Mouse (Mus musculus): ENCODE measurements at regions not wholly inside any gene's neighbourhood (a gene's known extent, or its start where the extent isn't known, plus 50 kb on each side); places are given as distances from the start of the nearest gene placed in this dataset.

DNA sequence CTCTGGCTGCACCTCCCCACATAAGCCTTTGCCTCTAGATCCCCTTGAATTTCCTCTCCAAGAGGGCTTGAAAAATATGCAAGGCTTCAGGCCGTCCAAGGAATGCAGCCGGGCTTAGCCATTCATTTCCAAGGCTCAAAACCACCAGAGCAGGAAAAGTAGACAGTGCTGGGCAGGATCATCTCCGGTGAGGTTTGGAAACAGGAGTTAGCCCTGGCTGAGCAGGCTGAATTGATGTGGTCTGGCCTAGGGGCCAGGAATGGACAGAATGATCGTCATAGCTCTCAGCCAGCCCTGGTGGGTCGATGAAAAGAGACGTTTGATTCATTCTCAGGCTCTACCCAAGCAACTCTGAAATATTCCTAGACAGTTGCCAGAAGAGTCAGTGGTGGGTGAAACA is 529.7 kb upstream of the Tnp1 start:
- Histone ChIP-seq H3K4me1 (replicated peaks; ENCODE audit: control insufficient read depth, insufficient read depth, low read length) (no peaks in the 10 kb centered on the region), H3K36me3 (ENCODE audit: control insufficient read depth, insufficient read depth, low read length) (no peaks in the 10 kb centered on the region), H3K4me2 (no peak overlapping the region), H3K9me3 (ENCODE audit: control insufficient read depth, low read length) (no peaks in the 10 kb centered on the region), H3K9ac (ENCODE audit: low read depth, low read length) (no peak overlapping the region), H3K27ac (ENCODE audit: low read depth, low read length) (no peak overlapping the region), H3K4me3 (ENCODE audit: low read depth, low read length) (no peak overlapping the region), H3K27me3 (replicated peaks; ENCODE audit: control insufficient read depth, insufficient read depth, low read length) (no peaks in the 10 kb centered on the region)
- no peak for ATAC-seq (replicated peaks; ENCODE audit: low FRiP score)
- no peak for DNase-seq (ENCODE audit: low spot score)
- WGBS, result 75% methylated on average over 6 of the region's 6 CpGs

DNA sequence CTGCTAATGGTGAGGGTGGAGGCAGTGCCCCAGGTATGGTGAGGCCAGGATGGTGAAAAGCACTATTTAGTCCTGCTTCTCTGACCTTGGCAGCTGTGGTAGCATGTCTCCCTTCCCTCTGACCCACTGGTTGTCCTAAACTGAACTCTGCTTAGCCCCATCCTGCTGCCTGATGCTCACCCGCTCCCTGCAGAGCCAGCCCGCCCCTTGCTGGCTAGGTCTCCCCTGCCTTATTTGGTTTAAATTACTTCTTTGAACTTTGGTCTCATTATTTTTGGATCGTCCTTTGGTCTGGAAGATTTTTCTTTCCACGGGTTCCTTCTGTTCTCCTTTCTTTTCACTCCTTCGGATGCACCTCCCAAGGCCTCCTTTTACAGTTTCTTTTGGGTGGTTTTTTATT is 525.7 kb upstream of the Tnp1 start:
- Histone ChIP-seq H3K4me1 (replicated peaks; ENCODE audit: control insufficient read depth, insufficient read depth, low read length) (no peaks in the 10 kb centered on the region), H3K4me3 (ENCODE audit: low read depth, low read length) (no peak overlapping the region), H3K9ac (ENCODE audit: low read depth, low read length) (no peak overlapping the region), H3K4me2 (no peak overlapping the region), H3K27me3 (replicated peaks; ENCODE audit: control insufficient read depth, insufficient read depth, low read length) (no peaks in the 10 kb centered on the region), H3K27ac (ENCODE audit: low read depth, low read length) (no peak overlapping the region), H3K9me3 (ENCODE audit: control insufficient read depth, low read length) (no peaks in the 10 kb centered on the region), H3K36me3 (ENCODE audit: control insufficient read depth, insufficient read depth, low read length) (no peaks in the 10 kb centered on the region)
- ATAC-seq (replicated peaks; ENCODE audit: low FRiP score) (no peak), DNase-seq (ENCODE audit: low spot score) (no peak)
- WGBS, result 62% methylated on average over 5 of the region's 5 CpGs

DNA sequence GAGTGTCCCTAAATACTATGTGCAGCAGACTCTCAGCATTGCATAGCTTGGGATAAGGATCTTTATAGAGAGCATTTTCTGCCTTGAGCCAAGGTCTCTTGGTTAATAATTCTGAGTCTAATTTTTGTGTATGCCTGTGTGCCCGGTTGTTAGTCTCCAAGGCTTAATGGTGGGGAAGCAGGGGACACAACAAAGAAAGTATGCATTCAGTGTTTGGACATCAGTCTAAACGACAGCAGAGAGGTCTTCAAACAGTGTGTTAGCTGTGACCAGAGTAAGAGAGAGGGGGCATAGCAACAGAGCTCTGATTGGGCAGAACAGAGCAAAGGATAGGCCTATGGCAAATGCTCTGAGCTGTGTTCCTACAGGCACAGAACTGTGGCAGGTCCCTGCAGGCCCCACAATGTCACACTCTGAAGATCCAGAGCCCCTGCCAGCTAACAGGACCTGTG is 522.7 kb upstream of the Tnp1 start:
- H3K27me3 ChIP-seq (replicated peaks; ENCODE audit: control insufficient read depth, insufficient read depth, low read length), result no peaks in the 10 kb centered on the region
- DNase-seq (ENCODE audit: low spot score), result no peak
- H3K9ac ChIP-seq (ENCODE audit: low read depth, low read length), result no peak overlapping the region
- H3K9me3 ChIP-seq (ENCODE audit: control insufficient read depth, low read length), result no peaks in the 10 kb centered on the region
- no peak overlapping the region for H3K4me3 ChIP-seq (ENCODE audit: low read depth, low read length)
- no peaks in the 10 kb centered on the region for H3K36me3 ChIP-seq (ENCODE audit: control insufficient read depth, insufficient read depth, low read length)
- 53% methylated on average over 2 of the region's 2 CpGs for WGBS
- ATAC-seq (replicated peaks; ENCODE audit: low FRiP score), result no peak
- no peak overlapping the region for H3K4me2 ChIP-seq
- no peaks in the 10 kb centered on the region for H3K4me1 ChIP-seq (replicated peaks; ENCODE audit: control insufficient read depth, insufficient read depth, low read length)
- no peak overlapping the region for H3K27ac ChIP-seq (ENCODE audit: low read depth, low read length)

DNA sequence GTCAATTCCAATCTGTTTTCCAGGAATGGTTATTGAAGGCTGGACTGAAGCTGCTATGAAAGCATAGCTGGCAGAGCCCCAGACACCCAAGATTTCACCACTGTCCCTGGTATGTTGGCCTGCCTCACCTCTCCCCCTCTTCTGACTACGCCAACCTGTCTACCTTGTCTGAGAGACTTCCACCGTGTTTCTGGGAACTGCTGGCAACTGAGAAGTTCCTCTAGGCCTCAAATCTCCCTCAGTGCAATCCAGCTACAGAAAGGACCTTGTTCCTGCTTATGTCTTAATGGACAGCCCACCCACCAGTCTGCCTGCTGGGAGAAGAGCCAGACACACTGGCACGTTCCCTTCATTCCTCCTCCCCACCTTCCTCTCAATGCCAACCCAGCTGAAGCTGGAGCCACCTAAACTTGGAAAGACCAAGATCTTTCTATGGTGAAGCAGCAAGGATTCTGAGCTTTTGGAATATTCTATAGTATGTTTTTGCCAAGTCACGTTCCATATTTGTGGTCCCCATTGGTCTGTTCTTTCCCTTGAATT is 520.1 kb upstream of the Tnp1 start:
- no peak for ATAC-seq (replicated peaks; ENCODE audit: low FRiP score)
- no peak overlapping the region for H3K4me3 ChIP-seq (ENCODE audit: low read depth, low read length)
- WGBS, result 84% methylated on average over 4 of the region's 4 CpGs

DNA sequence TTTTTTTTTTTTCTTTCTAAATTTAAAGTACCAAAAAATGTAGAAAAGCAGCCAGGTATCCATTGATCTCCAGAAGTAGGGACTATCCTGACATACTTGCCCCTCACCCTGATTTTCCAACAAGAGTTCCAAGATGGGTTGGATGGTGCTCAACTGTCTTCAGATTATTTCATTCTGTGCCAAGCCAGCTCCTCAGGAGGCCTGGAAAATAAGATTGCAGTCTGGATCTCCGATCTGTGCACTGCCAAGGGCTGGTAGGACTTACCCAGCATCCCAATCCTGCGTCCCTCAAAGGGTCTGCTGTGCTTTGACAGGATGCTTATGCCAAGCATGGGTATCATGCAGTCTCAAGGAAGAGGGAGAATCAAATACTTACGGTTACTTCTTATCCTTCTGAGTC is 517.8 kb upstream of the Tnp1 start:
- Histone ChIP-seq H3K4me1 (replicated peaks; ENCODE audit: control insufficient read depth, insufficient read depth, low read length) (no peaks in the 10 kb centered on the region), H3K9me3 (ENCODE audit: control insufficient read depth, low read length) (no peaks in the 10 kb centered on the region), H3K4me2 (no peak overlapping the region), H3K9ac (ENCODE audit: low read depth, low read length) (no peak overlapping the region), H3K36me3 (ENCODE audit: control insufficient read depth, insufficient read depth, low read length) (no peaks in the 10 kb centered on the region), H3K27me3 (replicated peaks; ENCODE audit: control insufficient read depth, insufficient read depth, low read length) (no peaks in the 10 kb centered on the region), H3K27ac (ENCODE audit: low read depth, low read length) (no peak overlapping the region), H3K4me3 (ENCODE audit: low read depth, low read length) (no peak overlapping the region)
- DNase-seq (ENCODE audit: low spot score) (no peak), ATAC-seq (replicated peaks; ENCODE audit: low FRiP score) (no peak)
- 71% methylated on average over 3 of the region's 3 CpGs for WGBS

More for the DNA sequence above, 520.1 kb upstream of the Tnp1 start:
- H3K4me1 ChIP-seq (replicated peaks; ENCODE audit: control insufficient read depth, insufficient read depth, low read length), result no peaks in the 10 kb centered on the region
- H3K27ac ChIP-seq (ENCODE audit: low read depth, low read length), result no peak overlapping the region
- H3K4me2 ChIP-seq, result no peak overlapping the region
- no peak overlapping the region for H3K9ac ChIP-seq (ENCODE audit: low read depth, low read length)
- no peaks in the 10 kb centered on the region for H3K36me3 ChIP-seq (ENCODE audit: control insufficient read depth, insufficient read depth, low read length)
- no peak for DNase-seq (ENCODE audit: low spot score)
- H3K9me3 ChIP-seq (ENCODE audit: control insufficient read depth, low read length), result no peaks in the 10 kb centered on the region
- no peaks in the 10 kb centered on the region for H3K27me3 ChIP-seq (replicated peaks; ENCODE audit: control insufficient read depth, insufficient read depth, low read length)

DNA sequence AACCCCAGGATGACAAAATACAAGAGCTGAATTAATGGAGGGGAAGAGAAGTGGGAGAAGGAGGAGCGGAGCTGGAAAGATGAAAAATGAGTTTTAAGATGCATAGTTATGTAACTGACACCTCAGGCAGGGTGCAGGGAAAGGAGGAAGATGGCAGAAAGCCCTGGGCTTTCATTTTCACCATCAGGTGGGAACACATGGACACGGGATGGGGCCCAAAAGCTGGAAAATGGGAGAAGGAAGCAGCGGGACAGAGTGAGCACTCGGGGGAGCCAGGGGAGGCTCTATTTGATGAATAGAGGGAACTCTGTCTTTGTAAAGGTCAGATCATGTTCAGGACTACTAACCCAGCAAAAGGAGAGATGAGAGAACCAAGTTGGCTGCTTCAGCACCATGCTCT is 516.6 kb upstream of the Tnp1 start:
- WGBS, result 89% methylated on average over 4 of the region's 4 CpGs
- H3K4me2 ChIP-seq, result no peak overlapping the region

DNA sequence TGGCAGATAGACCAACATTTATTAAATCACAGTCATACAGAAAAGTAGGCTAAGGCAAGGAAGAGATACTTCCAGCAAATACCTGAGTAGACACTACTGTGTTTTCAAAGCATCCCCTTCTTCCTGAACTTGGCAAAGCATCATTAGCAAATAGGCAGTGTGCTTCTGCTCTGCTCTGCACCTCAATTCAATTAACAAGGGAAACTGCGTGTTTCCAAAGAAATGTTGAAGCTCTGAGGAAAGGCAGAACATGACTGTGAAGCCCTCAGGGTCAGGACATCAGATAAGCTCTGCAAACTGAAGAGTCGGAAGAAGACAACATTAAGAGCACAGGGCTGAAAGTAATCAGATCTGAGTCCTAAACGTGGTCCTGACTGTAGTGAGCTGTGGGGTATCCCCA is 516.1 kb upstream of the Tnp1 start:
- no peaks in the 10 kb centered on the region for H3K4me1 ChIP-seq (replicated peaks; ENCODE audit: control insufficient read depth, insufficient read depth, low read length)
- H3K4me3 ChIP-seq (ENCODE audit: low read depth, low read length), result no peak overlapping the region
- no peak for ATAC-seq (replicated peaks; ENCODE audit: low FRiP score)
- H3K36me3 ChIP-seq (ENCODE audit: control insufficient read depth, insufficient read depth, low read length), result no peaks in the 10 kb centered on the region
- H3K27me3 ChIP-seq (replicated peaks; ENCODE audit: control insufficient read depth, insufficient read depth, low read length), result no peaks in the 10 kb centered on the region
- 43% methylated on average over 3 of the region's 3 CpGs for WGBS
- DNase-seq (ENCODE audit: low spot score), result no peak
- H3K9me3 ChIP-seq (ENCODE audit: control insufficient read depth, low read length), result no peaks in the 10 kb centered on the region
- no peak overlapping the region for H3K9ac ChIP-seq (ENCODE audit: low read depth, low read length)
- no peak overlapping the region for H3K4me2 ChIP-seq
- H3K27ac ChIP-seq (ENCODE audit: low read depth, low read length), result no peak overlapping the region

More for the DNA sequence above, 516.6 kb upstream of the Tnp1 start:
- Histone ChIP-seq H3K4me1 (replicated peaks; ENCODE audit: control insufficient read depth, insufficient read depth, low read length) (no peaks in the 10 kb centered on the region), H3K27ac (ENCODE audit: low read depth, low read length) (no peak overlapping the region), H3K4me3 (ENCODE audit: low read depth, low read length) (no peak overlapping the region), H3K36me3 (ENCODE audit: control insufficient read depth, insufficient read depth, low read length) (no peaks in the 10 kb centered on the region), H3K9me3 (ENCODE audit: control insufficient read depth, low read length) (no peaks in the 10 kb centered on the region), H3K9ac (ENCODE audit: low read depth, low read length) (no peak overlapping the region), H3K27me3 (replicated peaks; ENCODE audit: control insufficient read depth, insufficient read depth, low read length) (no peaks in the 10 kb centered on the region)
- DNase-seq (ENCODE audit: low spot score) (no peak), ATAC-seq (replicated peaks; ENCODE audit: low FRiP score) (no peak)

DNA sequence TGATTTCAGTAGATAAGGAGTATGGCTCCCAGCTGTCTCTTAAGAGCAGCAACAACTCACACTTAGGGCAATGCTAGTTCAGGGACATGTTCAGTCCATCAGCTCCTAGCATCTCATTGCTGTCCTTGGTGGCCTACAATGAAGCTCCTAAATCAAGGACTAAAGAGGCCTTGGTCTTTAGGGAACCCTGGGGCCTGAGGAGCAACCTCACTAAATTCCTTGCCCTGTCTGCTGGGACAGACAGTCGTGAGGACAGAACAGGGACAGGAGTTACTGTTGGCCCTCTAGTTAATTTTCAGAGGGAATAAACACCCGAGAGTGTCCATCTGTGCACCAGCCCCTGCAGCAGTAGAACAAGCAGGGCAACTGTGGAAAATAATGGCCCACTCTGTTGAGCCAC is 514.6 kb upstream of the Tnp1 start:
- Histone ChIP-seq H3K4me2 (no peak overlapping the region), H3K9ac (ENCODE audit: low read depth, low read length) (no peak overlapping the region), H3K27me3 (replicated peaks; ENCODE audit: control insufficient read depth, insufficient read depth, low read length) (no peaks in the 10 kb centered on the region), H3K36me3 (ENCODE audit: control insufficient read depth, insufficient read depth, low read length) (no peaks in the 10 kb centered on the region), H3K27ac (ENCODE audit: low read depth, low read length) (no peak overlapping the region), H3K4me1 (replicated peaks; ENCODE audit: control insufficient read depth, insufficient read depth, low read length) (no peaks in the 10 kb centered on the region), H3K4me3 (ENCODE audit: low read depth, low read length) (no peak overlapping the region), H3K9me3 (ENCODE audit: control insufficient read depth, low read length) (no peaks in the 10 kb centered on the region)
- 55% methylated on average over 2 of the region's 2 CpGs for whole genome bisulfite sequencing
- DNase-seq (ENCODE audit: low spot score) (no peak), ATAC-seq (replicated peaks; ENCODE audit: low FRiP score) (no peak)

DNA sequence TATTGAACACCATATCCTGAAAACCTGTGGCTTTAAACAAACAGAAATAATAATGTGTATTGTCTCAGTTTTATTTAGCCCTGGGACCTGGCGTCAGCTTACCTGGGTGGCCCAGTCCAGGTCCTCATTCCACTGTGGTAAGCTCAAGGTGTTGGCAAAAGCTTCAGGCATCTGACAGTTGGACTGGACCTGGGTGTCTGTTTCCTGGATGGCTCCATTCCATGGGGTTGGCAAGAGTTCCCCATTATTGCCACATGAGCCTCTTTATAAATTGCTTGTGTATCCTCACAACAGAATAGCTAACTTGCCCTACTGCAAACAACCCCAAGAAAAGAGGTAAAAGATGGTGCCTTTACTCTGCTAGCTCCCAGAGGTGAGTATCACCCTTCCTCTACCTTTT is 512.9 kb upstream of the Tnp1 start:
- Histone ChIP-seq H3K27me3 (replicated peaks; ENCODE audit: control insufficient read depth, insufficient read depth, low read length) (no peaks in the 10 kb centered on the region), H3K9me3 (ENCODE audit: control insufficient read depth, low read length) (no peaks in the 10 kb centered on the region), H3K4me1 (replicated peaks; ENCODE audit: control insufficient read depth, insufficient read depth, low read length) (no peaks in the 10 kb centered on the region), H3K9ac (ENCODE audit: low read depth, low read length) (no peak overlapping the region), H3K4me2 (no peak overlapping the region), H3K27ac (ENCODE audit: low read depth, low read length) (no peak overlapping the region), H3K4me3 (ENCODE audit: low read depth, low read length) (no peak overlapping the region), H3K36me3 (ENCODE audit: control insufficient read depth, insufficient read depth, low read length) (no peaks in the 10 kb centered on the region)
- DNase-seq (ENCODE audit: low spot score), result no peak
- no peak for ATAC-seq (replicated peaks; ENCODE audit: low FRiP score)
- WGBS, result 85% methylated on average over 1 of the region's 1 CpGs

Measured in liver, embryonic 11.5 days (tissue).